Mouse (Mus musculus) MEL (cell line): ENCODE measurements around the gene Gm45808. TPM values are rescaled to one million over a fixed set of nuclear protein-coding genes. Genes with fewer than 3 reads are reported as not detected.

Experiments
- DNase-seq: peaks from one replicate; pipeline ENCODE4 v3.0.0; 2011; ENCODE audit warnings: low read depth, low spot score
- H3K27ac ChIP-seq: 2 replicates; pipeline ENCODE4 v1.5.1; 2012; ENCODE audit warnings: low read depth, mild to moderate bottlenecking, control low read depth, low read length, moderate library complexity; ENCODE audit not compliant: control insufficient read depth
- H3K27me3 ChIP-seq, 2 experiments: fragments of 150-350 bp in 1 of 2; sonication (generic) in 1 of 2; 2 replicates each; pipeline ENCODE4 v1.6.1; 2012; ENCODE audit warnings: low read length in 2 of 2, mild to moderate bottlenecking in 2 of 2, improper control_type of control experiment in 1 of 2, moderate library complexity in 1 of 2; ENCODE audit not compliant: insufficient read depth in 2 of 2, control insufficient read depth in 1 of 2
- H3K36me3 ChIP-seq, 2 experiments: 2 replicates each; pipeline ENCODE4 v1.6.1; 2012 to 2014; ENCODE audit warnings: low read length in 2 of 2, improper control_type of control experiment in 1 of 2, inconsistent platforms in 1 of 2, mild to moderate bottlenecking in 1 of 2; ENCODE audit not compliant: insufficient read depth in 2 of 2, control insufficient read depth in 1 of 2
- H3K4me1 ChIP-seq, 2 experiments: fragments of 150-350 bp in 1 of 2; sonication (generic) in 1 of 2; 2 replicates each; pipeline ENCODE4 v1.6.1; 2012; ENCODE audit warnings: low read length in 2 of 2, improper control_type of control experiment in 1 of 2, mild to moderate bottlenecking in 1 of 2; ENCODE audit not compliant: insufficient read depth in 2 of 2, control insufficient read depth in 1 of 2
- H3K4me3 ChIP-seq, 2 experiments: fragments of 150-350 bp in 1 of 2; sonication (generic) in 1 of 2; 2 replicates each; pipeline ENCODE4 v1.5.1; 2012; ENCODE audit warnings: low read depth in 2 of 2, low read length in 2 of 2, mild to moderate bottlenecking in 2 of 2, moderate library complexity in 2 of 2, control low read depth in 1 of 2, improper control_type of control experiment in 1 of 2; ENCODE audit not compliant: control insufficient read depth in 1 of 2, insufficient read depth in 1 of 2
- H3K79me2 ChIP-seq: 2 replicates; pipeline ENCODE4 v1.6.1; 2012; ENCODE audit warnings: mild to moderate bottlenecking, low read length, moderate library complexity; ENCODE audit not compliant: control insufficient read depth, poor library complexity, insufficient read depth
- H3K9ac ChIP-seq: 2 replicates; pipeline ENCODE4 v1.6.1; 2012; ENCODE audit warnings: low read depth, mild to moderate bottlenecking, control low read depth, low read length, moderate library complexity; ENCODE audit not compliant: control insufficient read depth, poor library complexity, severe bottlenecking
- H3K9me3 ChIP-seq: fragments of 150-350 bp; sonication (generic); replicated peaks from 2 replicates; pipeline ENCODE4 v1.6.1; 2012; ENCODE audit warnings: mild to moderate bottlenecking, low read length, improper control_type of control experiment, moderate library complexity; ENCODE audit not compliant: insufficient read depth
- BHLHE40 ChIP-seq: IDR thresholded peaks from 2 replicates; pipeline ENCODE4 v1.6.1; 2012; ENCODE audit warnings: low read depth, mild to moderate bottlenecking, inconsistent platforms, low read length, improper control_type of control experiment, borderline replicate concordance
- CHD1 ChIP-seq: IDR thresholded peaks from 2 replicates; pipeline ENCODE4 v1.6.1; 2012; ENCODE audit warnings: low read depth, mild to moderate bottlenecking, inconsistent platforms, low read length, improper control_type of control experiment
- CHD2 ChIP-seq: IDR thresholded peaks from 2 replicates; pipeline ENCODE4 v1.6.1; 2011; ENCODE audit warnings: low read length, improper control_type of control experiment
- CTCF ChIP-seq, 3 experiments: IDR thresholded peaks in 2 of 3; conservative IDR thresholded peaks in 1 of 3; 2 replicates each; pipeline ENCODE4 v1.5.1; 2011 to 2012; ENCODE audit warnings: low read length in 3 of 3, low read depth in 2 of 3, mild to moderate bottlenecking in 2 of 3, improper control_type of control experiment in 1 of 3, inconsistent platforms in 1 of 3, mixed read lengths in 1 of 3, moderate library complexity in 1 of 3; ENCODE audit not compliant: control insufficient read depth in 1 of 3, insufficient read depth in 1 of 3, poor library complexity in 1 of 3, severe bottlenecking in 1 of 3
- E2F4 ChIP-seq: IDR thresholded peaks from 2 replicates; pipeline ENCODE4 v1.6.1; 2011; ENCODE audit warnings: low read depth, low read length, improper control_type of control experiment, borderline replicate concordance
- GATA1 ChIP-seq: IDR thresholded peaks from 2 replicates; pipeline ENCODE4 v1.6.1; 2011; ENCODE audit warnings: low read depth, low read length, improper control_type of control experiment
- HCFC1 ChIP-seq: IDR thresholded peaks from 2 replicates; pipeline ENCODE4 v1.6.1; 2012; ENCODE audit warnings: low read depth, mild to moderate bottlenecking, inconsistent platforms, low read length, improper control_type of control experiment, moderate library complexity
- KAT2A ChIP-seq: conservative IDR thresholded peaks from 2 replicates; pipeline ENCODE4 v1.6.1; 2012; ENCODE audit warnings: low read depth, low read length, improper control_type of control experiment, inconsistent platforms
- MEF2A ChIP-seq: IDR thresholded peaks from 2 replicates; pipeline ENCODE4 v1.6.1; 2014; ENCODE audit warnings: low read depth, mild to moderate bottlenecking, inconsistent platforms, low read length, improper control_type of control experiment; ENCODE audit not compliant: poor library complexity, insufficient replicate concordance, severe bottlenecking; ENCODE audit errors: extremely low read depth
- MXI1 ChIP-seq: IDR thresholded peaks from 2 replicates; pipeline ENCODE4 v1.6.1; 2011; ENCODE audit warnings: mild to moderate bottlenecking, low read depth, low read length, improper control_type of control experiment
- MYB ChIP-seq: IDR thresholded peaks from 2 replicates; pipeline ENCODE4 v1.6.1; 2011; ENCODE audit warnings: mild to moderate bottlenecking, low read depth, low read length, improper control_type of control experiment
- NELFE ChIP-seq: IDR thresholded peaks from 2 replicates; pipeline ENCODE4 v1.6.1; 2011; ENCODE audit warnings: low read depth, low read length, improper control_type of control experiment
- POLR2A ChIP-seq, 2 experiments: IDR thresholded peaks; 2 replicates each; pipeline ENCODE4 v1.6.1; 2011 to 2012; ENCODE audit warnings: low read length in 2 of 2, mild to moderate bottlenecking in 2 of 2, control low read depth in 1 of 2, improper control_type of control experiment in 1 of 2, low read depth in 1 of 2, moderate library complexity in 1 of 2; ENCODE audit not compliant: control insufficient read depth in 1 of 2, insufficient read depth in 1 of 2, poor library complexity in 1 of 2
- POLR2AphosphoS2 ChIP-seq: IDR thresholded peaks from 2 replicates; pipeline ENCODE4 v1.6.1; 2011; ENCODE audit warnings: low read length, improper control_type of control experiment
- POLR2AphosphoS5 ChIP-seq: IDR thresholded peaks from 2 replicates; pipeline ENCODE4 v1.6.1; 2012; ENCODE audit warnings: low read depth, borderline replicate concordance, mild to moderate bottlenecking, inconsistent platforms, low read length, moderate library complexity, mixed read lengths
- RAD21 ChIP-seq: IDR thresholded peaks from 2 replicates; pipeline ENCODE4 v1.6.1; 2011; ENCODE audit warnings: mild to moderate bottlenecking, low read depth, low read length, improper control_type of control experiment
- SIN3A ChIP-seq: IDR thresholded peaks from 2 replicates; pipeline ENCODE4 v1.6.1; 2012; ENCODE audit warnings: low read length, improper control_type of control experiment, inconsistent platforms
- TAL1 ChIP-seq: IDR thresholded peaks from 2 replicates; pipeline ENCODE4 v1.6.1; 2012; ENCODE audit warnings: mild to moderate bottlenecking, inconsistent platforms, low read length, moderate library complexity, mixed read lengths
- TBP ChIP-seq: IDR thresholded peaks from 2 replicates; pipeline ENCODE4 v1.8.0; 2011; ENCODE audit warnings: low read depth, low read length, improper control_type of control experiment
- TCF12 ChIP-seq: IDR thresholded peaks from 2 replicates; pipeline ENCODE4 v1.6.1; 2014; ENCODE audit warnings: low read depth, mild to moderate bottlenecking, inconsistent platforms, low read length, improper control_type of control experiment, moderate library complexity
- UBTF ChIP-seq: IDR thresholded peaks from 2 replicates; pipeline ENCODE4 v1.6.1; 2012; ENCODE audit warnings: low read depth, mild to moderate bottlenecking, inconsistent platforms, low read length, improper control_type of control experiment, moderate library complexity, borderline replicate concordance; ENCODE audit not compliant: insufficient read depth
- USF1 ChIP-seq: IDR thresholded peaks from 2 replicates; pipeline ENCODE4 v1.6.1; 2014; ENCODE audit warnings: low read depth, mild to moderate bottlenecking, inconsistent platforms, low read length, improper control_type of control experiment, moderate library complexity
- USF2 ChIP-seq, 2 experiments: IDR thresholded peaks; 2 replicates each; pipeline ENCODE4 v1.6.1; 2011 to 2012; ENCODE audit warnings: improper control_type of control experiment in 2 of 2, low read length in 2 of 2, borderline replicate concordance in 1 of 2, inconsistent platforms in 1 of 2, low read depth in 1 of 2, mild to moderate bottlenecking in 1 of 2; ENCODE audit not compliant: insufficient read depth in 1 of 2
- ZC3H11A ChIP-seq: IDR thresholded peaks from 2 replicates; pipeline ENCODE4 v1.6.1; 2012; ENCODE audit warnings: low read depth, mild to moderate bottlenecking, inconsistent platforms, low read length, improper control_type of control experiment
- ZMIZ1 ChIP-seq: IDR thresholded peaks from 2 replicates; pipeline ENCODE4 v1.6.1; 2012; ENCODE audit warnings: low read depth, mild to moderate bottlenecking, inconsistent platforms, low read length, improper control_type of control experiment, moderate library complexity
- ZNF384 ChIP-seq: IDR thresholded peaks from 2 replicates; pipeline ENCODE4 v1.6.1; 2012; ENCODE audit warnings: low read depth, mild to moderate bottlenecking, inconsistent platforms, low read length, improper control_type of control experiment
- polyA plus RNA-seq, 2 experiments: library from polyadenylated mRNA; stranded (reverse) in 1 of 2; unstranded in 1 of 2; fragments of >175 nt in 1 of 2; fragments of >200 nt in 1 of 2; gene quantifications; 2 replicates each; pipeline versions ENCODE4 v1.2.1 to v1.2.4; 2012; ENCODE audit warnings: low replicate concordance in 2 of 2, low read depth in 1 of 2; ENCODE audit not compliant: insufficient read length in 2 of 2, insufficient read depth in 1 of 2, missing spikeins in 1 of 2
- total RNA-seq: library from RNA; depleted of rRNA; stranded (reverse); fragments of 300-350 nt; gene quantifications from 2 replicates; pipeline ENCODE4 v1.2.3, GENCODE M21; 2012

The Gm45808 gene
- total and polyA plus RNA-seq, 3 experiments: not detected

DNA sequence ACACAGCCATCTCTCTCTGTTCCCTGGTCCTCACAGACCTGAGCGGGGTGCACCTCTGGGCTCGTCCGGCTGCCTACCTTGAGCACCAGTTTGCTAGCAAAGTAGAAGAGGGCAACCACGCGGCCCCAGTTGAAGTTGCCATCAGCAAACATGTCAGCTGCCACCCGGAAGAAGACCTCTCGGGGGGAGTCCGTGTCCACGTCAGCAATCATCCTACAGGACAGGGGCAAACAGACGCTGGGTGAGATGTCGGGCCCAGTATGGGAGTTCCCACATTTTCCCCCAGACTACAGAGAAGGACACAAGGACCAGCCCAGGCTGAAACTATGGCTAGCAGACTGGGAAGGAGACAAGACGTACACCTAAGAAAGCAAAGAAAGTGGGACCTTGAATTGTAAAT is 21.5 kb downstream of the Gm45808 start:
- H3K79me2 ChIP-seq: peaks cover 22% of the 10 kb centered on the region
- H3K36me3 ChIP-seq: peaks cover 2 to 20% of the 10 kb centered on the region in 2 experiments; a peak in 3 of 4 replicates
- no peaks in the 10 kb centered on the region for H3K27me3 ChIP-seq
- H3K4me1 ChIP-seq: peaks cover 8 to 27% of the 10 kb centered on the region in 2 experiments
- DNase-seq: no peak
- no peak overlapping the region for H3K4me3 ChIP-seq
- H3K9ac ChIP-seq: no peak overlapping the region
- H3K9me3 ChIP-seq: no peaks in the 10 kb centered on the region
- TF ChIP-seq USF1: no peak
- no peak for TF ChIP-seq TBP
- TF ChIP-seq CHD1: no peak
- TF ChIP-seq BHLHE40: no peak
- TF ChIP-seq GATA1: no peak
- TF ChIP-seq HCFC1: no peak
- TF ChIP-seq MXI1: no peak
- no peak for TF ChIP-seq UBTF
- TF ChIP-seq KAT2A: no peak
- no peak for TF ChIP-seq POLR2AphosphoS5
- no peak for TF ChIP-seq RAD21
- no peak for TF ChIP-seq E2F4
- TF ChIP-seq NELFE: no peak
- no peak for TF ChIP-seq POLR2AphosphoS2
- no peak for TF ChIP-seq USF2 (IDR thresholded peaks at IDR 0.05; ENCODE audit: borderline replicate concordance in 1 of 2, insufficient read depth in 1 of 2, low read depth in 1 of 2, low read length in 2 of 2)
- no peak for TF ChIP-seq CHD2
- TF ChIP-seq MYB: no peak
- no peak for TF ChIP-seq MEF2A
- TF ChIP-seq SIN3A: no peak
- no peak for TF ChIP-seq TCF12
- H3K27ac ChIP-seq: no peak overlapping the region

DNA sequence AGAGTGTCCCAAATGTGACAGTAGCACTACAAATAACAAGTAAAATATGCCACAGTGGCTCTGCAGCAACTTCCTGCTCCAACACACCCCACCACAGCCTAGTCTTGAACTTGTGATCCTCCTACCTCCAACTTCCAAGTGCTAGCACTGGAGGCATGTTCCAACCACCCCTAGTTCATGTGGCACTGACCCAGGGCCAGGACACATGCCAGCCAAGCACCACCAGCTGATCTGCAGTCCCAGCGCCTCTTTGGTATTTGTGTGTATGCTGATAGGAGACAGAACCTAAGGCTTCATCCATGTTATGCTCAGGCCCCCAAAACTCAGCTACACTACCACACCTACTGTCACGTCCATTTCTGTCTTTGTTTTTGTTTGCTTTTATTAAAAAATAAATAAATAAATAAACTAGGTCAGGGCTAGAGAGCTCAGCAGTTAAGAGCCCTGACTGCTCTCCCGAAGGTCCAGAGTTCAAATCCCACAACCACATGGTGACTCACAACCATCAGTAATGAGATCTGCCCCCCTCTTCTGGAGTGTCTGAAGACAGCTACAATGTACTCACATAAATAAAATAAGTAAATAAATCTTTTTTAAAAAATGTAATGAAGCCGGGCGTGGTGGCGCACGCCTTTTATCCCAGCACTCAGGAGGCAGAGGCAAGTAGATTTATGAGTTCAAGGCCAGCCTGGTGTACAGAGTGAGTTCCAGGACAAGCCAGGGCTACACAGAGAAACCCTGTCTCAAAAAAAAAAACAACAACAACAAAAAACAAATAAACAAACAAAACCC is 22.4 kb downstream of the Gm45808 start:
- Histone ChIP-seq H3K36me3 (peaks cover 2 to 20% of the 10 kb centered on the region in 2 experiments; a peak in 3 of 4 replicates), H3K4me3 (no peak overlapping the region), H3K9me3 (no peaks in the 10 kb centered on the region), H3K4me1 (peaks cover 8 to 27% of the 10 kb centered on the region in 2 experiments), H3K27ac (no peak overlapping the region)
- TF ChIP-seq ZC3H11A: no peak
- no peak for TF ChIP-seq TAL1
- no peak for TF ChIP-seq CTCF (IDR thresholded peaks at IDR 0.05 in 2 of 3, conservative IDR thresholded peaks at IDR 0.05 in 1 of 3; ENCODE audit: control insufficient read depth in 1 of 3, insufficient read depth in 1 of 3, low read depth in 2 of 3, low read length in 3 of 3, poor library complexity in 1 of 3, severe bottlenecking in 1 of 3)
- TF ChIP-seq POLR2A (IDR thresholded peaks at IDR 0.05; ENCODE audit: control insufficient read depth in 1 of 2, insufficient read depth in 1 of 2, low read depth in 1 of 2, low read length in 2 of 2, poor library complexity in 1 of 2): no peak
- no peak for TF ChIP-seq GATA1
- TF ChIP-seq MEF2A: no peak
- TF ChIP-seq SIN3A: no peak
- TF ChIP-seq MYB: no peak
- no peak for TF ChIP-seq ZMIZ1
- no peak for TF ChIP-seq USF2 (IDR thresholded peaks at IDR 0.05; ENCODE audit: borderline replicate concordance in 1 of 2, insufficient read depth in 1 of 2, low read depth in 1 of 2, low read length in 2 of 2)
- no peak for TF ChIP-seq ZNF384
- TF ChIP-seq, all 39 proteins: peak for 0
- no peak for DNase-seq
- Histone ChIP-seq H3K9ac (no peak overlapping the region), H3K27me3 (no peaks in the 10 kb centered on the region), H3K79me2 (peaks cover 25% of the 10 kb centered on the region)
